Mouse (Mus musculus) olfactory bulb, adult 2 months (tissue): Measurements from ENCODE around the gene Adgrv1.

Source experiments
- CTCF ChIP-seq: fragments of 200-500 bp; IDR thresholded peaks from 2 replicates; pipeline ENCODE4 v1.5.1; 2012; ENCODE audit warnings: low read depth, mild to moderate bottlenecking, low read length, moderate library complexity; ENCODE audit not compliant: insufficient read depth
- POLR2A ChIP-seq: fragments of 200-500 bp; IDR thresholded peaks from 2 replicates; pipeline ENCODE4 v1.6.1; 2012; ENCODE audit warnings: mild to moderate bottlenecking, low read depth, low read length, moderate library complexity; ENCODE audit not compliant: insufficient read depth

DNA sequence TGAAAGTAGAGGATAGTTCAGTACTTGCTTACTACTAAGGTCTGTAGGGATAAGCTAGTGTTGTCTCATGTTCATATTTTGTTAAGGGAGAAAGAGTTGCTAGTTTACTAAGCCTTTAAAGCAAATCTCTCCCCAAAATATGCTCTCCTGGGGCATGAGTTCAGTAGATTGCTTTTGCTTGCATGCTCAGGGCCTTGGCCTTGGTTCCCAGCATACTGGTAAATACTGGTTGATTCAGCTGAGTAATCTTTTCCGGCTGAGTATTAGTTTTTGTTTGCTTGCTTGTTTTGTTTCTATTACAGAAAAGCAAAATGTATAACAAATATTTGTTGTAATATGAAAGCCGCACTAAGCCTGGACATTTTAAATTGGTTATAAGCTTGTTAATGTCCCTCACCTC, 422.4 kb downstream of the Adgrv1 start:
- TF ChIP-seq POLR2A = no peak
- no peak for TF ChIP-seq CTCF
